Mouse (Mus musculus): ENCODE results near the gene Fam83c.

GRCm38 (mm10) chr2:155805925-155806255, 28.8 kb downstream of the Fam83c start:
- no peak for TF ChIP-seq CTCF (IDR thresholded peaks at IDR 0.05 in 2 of 3, conservative IDR thresholded peaks at IDR 0.05 in 1 of 3; ENCODE audit: control insufficient read depth in 1 of 3, insufficient read depth in 1 of 3, low read depth in 2 of 3, low read length in 3 of 3, poor library complexity in 1 of 3, severe bottlenecking in 1 of 3)
- no peak for TF ChIP-seq NRF1 (IDR thresholded peaks at IDR 0.05; ENCODE audit: insufficient read depth, low read depth, low read length, poor library complexity, severe bottlenecking)
- TF ChIP-seq POLR2A (IDR thresholded peaks at IDR 0.05; ENCODE audit: control insufficient read depth in 1 of 2, insufficient read depth in 1 of 2, low read depth in 1 of 2, low read length in 2 of 2, poor library complexity in 1 of 2) = no peak
- no peak for TF ChIP-seq GATA1 (IDR thresholded peaks at IDR 0.05; ENCODE audit: low read depth, low read length)
- no peak for TF ChIP-seq EP300 (IDR thresholded peaks at IDR 0.05; ENCODE audit: low read depth in 1 of 2, low read length in 2 of 2)
- no peak for TF ChIP-seq POLR2AphosphoS2 (IDR thresholded peaks at IDR 0.05; ENCODE audit: low read length)
- no peak for TF ChIP-seq JUND (IDR thresholded peaks at IDR 0.05; ENCODE audit: low read depth, low read length)
- TF ChIP-seq ZC3H11A (IDR thresholded peaks at IDR 0.05; ENCODE audit: low read depth, low read length) = no peak
- no peak for TF ChIP-seq MYB (IDR thresholded peaks at IDR 0.05; ENCODE audit: low read depth, low read length)
- TF ChIP-seq MAX (IDR thresholded peaks at IDR 0.05; ENCODE audit: low read length) = no peak
- no peak for TF ChIP-seq BHLHE40 (IDR thresholded peaks at IDR 0.05; ENCODE audit: borderline replicate concordance, low read depth, low read length)
- no peak for TF ChIP-seq MXI1 (IDR thresholded peaks at IDR 0.05; ENCODE audit: low read depth, low read length)
- TF ChIP-seq UBTF (IDR thresholded peaks at IDR 0.05; ENCODE audit: borderline replicate concordance, insufficient read depth, low read depth, low read length) = no peak
- TF ChIP-seq ELF1 (IDR thresholded peaks at IDR 0.05; ENCODE audit: low read depth, low read length) = no peak

Data from MEL (cell line).